Mouse (Mus musculus): ENCODE data around the gene Esrrg. TPM values are rescaled to one million over a fixed set of nuclear protein-coding genes. Genes with fewer than 3 reads are reported as not detected.
A peak's percentile ranks its signal among the peaks of the same experiment; 100 is the strongest.

The Esrrg gene
- total and polyA plus RNA-seq, 2 experiments = 1.1 to 4.2 TPM

GRCm38 (mm10) chr1:187787055-187788016 is 178.7 kb downstream of the Esrrg start:
- H3K36me3 ChIP-seq (ENCODE audit: control insufficient read depth, insufficient read depth, low read length) = no peaks in the 10 kb centered on the region
- no peaks in the 10 kb centered on the region for H3K79me2 ChIP-seq (ENCODE audit: control insufficient read depth, insufficient read depth, low read length)
- 86% methylated on average over 7 of the region's 7 CpGs for WGBS
- no peaks in the 10 kb centered on the region for H3K27me3 ChIP-seq (ENCODE audit: control insufficient read depth, insufficient read depth, low read length)
- DNase-seq (ENCODE audit: extremely low read depth, low read depth, low spot score) = no peak
- H3K27ac ChIP-seq (replicated peaks; ENCODE audit: insufficient read depth, low read depth, low read length) = no peak overlapping the region
- no peak for TF ChIP-seq POLR2A (IDR thresholded peaks at IDR 0.05; ENCODE audit: extremely low read depth, insufficient read depth, low read length)
- TF ChIP-seq CTCF (IDR thresholded peaks at IDR 0.05; ENCODE audit: low read depth, low read length) = no peak
- H3K9ac ChIP-seq (ENCODE audit: low read depth, low read length) = no peak overlapping the region
- H3K4me3 ChIP-seq (ENCODE audit: insufficient read depth, low read depth, low read length) = no peak overlapping the region
- no peaks in the 10 kb centered on the region for H3K4me1 ChIP-seq (ENCODE audit: control insufficient read depth, insufficient read depth, low read length)

- Histone ChIP-seq H3K4me1 (ENCODE audit: control insufficient read depth, insufficient read depth, low read length) (no peaks in the 10 kb centered on the region), H3K27me3 (ENCODE audit: control insufficient read depth, insufficient read depth, low read length) (no peaks in the 10 kb centered on the region), H3K9ac (ENCODE audit: low read depth, low read length) (no peak overlapping the region), H3K36me3 (ENCODE audit: control insufficient read depth, insufficient read depth, low read length) (no peaks in the 10 kb centered on the region), H3K79me2 (ENCODE audit: control insufficient read depth, insufficient read depth, low read length) (no peaks in the 10 kb centered on the region), H3K27ac (replicated peaks; ENCODE audit: insufficient read depth, low read depth, low read length) (no peak overlapping the region), H3K4me3 (ENCODE audit: insufficient read depth, low read depth, low read length) (no peak overlapping the region)
- 90% methylated on average over 5 of the region's 5 CpGs for WGBS
- DNase-seq (ENCODE audit: extremely low read depth, low read depth, low spot score) = no peak
- TF ChIP-seq CTCF (IDR thresholded peaks at IDR 0.05; ENCODE audit: low read depth, low read length) = no peak
These were observed 185.8 kb downstream of the Esrrg start for GRCm38 (mm10) chr1:187794240-187794930.

- Histone ChIP-seq H3K4me1 (ENCODE audit: control insufficient read depth, insufficient read depth, low read length) (no peaks in the 10 kb centered on the region), H3K36me3 (ENCODE audit: control insufficient read depth, insufficient read depth, low read length) (no peaks in the 10 kb centered on the region), H3K27me3 (ENCODE audit: control insufficient read depth, insufficient read depth, low read length) (no peaks in the 10 kb centered on the region), H3K4me3 (ENCODE audit: insufficient read depth, low read depth, low read length) (no peak overlapping the region), H3K9ac (ENCODE audit: low read depth, low read length) (no peak overlapping the region), H3K27ac (replicated peaks; ENCODE audit: insufficient read depth, low read depth, low read length) (no peak overlapping the region), H3K79me2 (ENCODE audit: control insufficient read depth, insufficient read depth, low read length) (no peaks in the 10 kb centered on the region)
- TF ChIP-seq CTCF (IDR thresholded peaks at IDR 0.05; ENCODE audit: low read depth, low read length) (no peak), POLR2A (IDR thresholded peaks at IDR 0.05; ENCODE audit: extremely low read depth, insufficient read depth, low read length) (no peak)
- WGBS = 39% methylated on average over 3 of the region's 3 CpGs
- DNase-seq (ENCODE audit: extremely low read depth, low read depth, low spot score) = peak; percentile 12
These were observed 187.0 kb downstream of the Esrrg start for GRCm38 (mm10) chr1:187795551-187795950.

- H3K79me2 ChIP-seq (ENCODE audit: control insufficient read depth, insufficient read depth, low read length) = no peaks in the 10 kb centered on the region
- H3K36me3 ChIP-seq (ENCODE audit: control insufficient read depth, insufficient read depth, low read length) = no peaks in the 10 kb centered on the region
- WGBS = 40% methylated on average over 7 of the region's 7 CpGs
- no peaks in the 10 kb centered on the region for H3K27me3 ChIP-seq (ENCODE audit: control insufficient read depth, insufficient read depth, low read length)
- DNase-seq (ENCODE audit: extremely low read depth, low read depth, low spot score) = peak; percentile 25
- no peak overlapping the region for H3K4me3 ChIP-seq (ENCODE audit: insufficient read depth, low read depth, low read length)
- TF ChIP-seq CTCF (IDR thresholded peaks at IDR 0.05; ENCODE audit: low read depth, low read length) (no peak), POLR2A (IDR thresholded peaks at IDR 0.05; ENCODE audit: extremely low read depth, insufficient read depth, low read length) (no peak)
- H3K9ac ChIP-seq (ENCODE audit: low read depth, low read length) = no peak overlapping the region
- H3K4me1 ChIP-seq (ENCODE audit: control insufficient read depth, insufficient read depth, low read length) = no peaks in the 10 kb centered on the region
- no peak overlapping the region for H3K27ac ChIP-seq (replicated peaks; ENCODE audit: insufficient read depth, low read depth, low read length)
These were observed 190.7 kb downstream of the Esrrg start for GRCm38 (mm10) chr1:187799300-187799699.

- WGBS = 87% methylated on average over 10 of the region's 10 CpGs
- Histone ChIP-seq H3K79me2 (ENCODE audit: control insufficient read depth, insufficient read depth, low read length) (no peaks in the 10 kb centered on the region), H3K27ac (replicated peaks; ENCODE audit: insufficient read depth, low read depth, low read length) (no peak overlapping the region), H3K36me3 (ENCODE audit: control insufficient read depth, insufficient read depth, low read length) (no peaks in the 10 kb centered on the region), H3K9ac (ENCODE audit: low read depth, low read length) (no peak overlapping the region), H3K4me1 (ENCODE audit: control insufficient read depth, insufficient read depth, low read length) (no peaks in the 10 kb centered on the region), H3K27me3 (ENCODE audit: control insufficient read depth, insufficient read depth, low read length) (no peaks in the 10 kb centered on the region), H3K4me3 (ENCODE audit: insufficient read depth, low read depth, low read length) (no peak overlapping the region)
- TF ChIP-seq POLR2A (IDR thresholded peaks at IDR 0.05; ENCODE audit: extremely low read depth, insufficient read depth, low read length) (no peak), CTCF (IDR thresholded peaks at IDR 0.05; ENCODE audit: low read depth, low read length) (no peak)
- no peak for DNase-seq (ENCODE audit: extremely low read depth, low read depth, low spot score)
These were observed 192.2 kb downstream of the Esrrg start for GRCm38 (mm10) chr1:187800761-187801160.

Measured in liver, adult 2 months (tissue).